Mouse (Mus musculus): ENCODE data around the gene Atg13. TPM values are rescaled to one million over a fixed set of nuclear protein-coding genes. Genes with fewer than 3 reads are reported as not detected.

The Atg13 gene
- polyA plus RNA-seq, 1 experiment: 19.4 TPM

GRCm38 (mm10) chr2:91645811-91646210 lies 64.6 kb downstream of the Atg13 start:
- Histone ChIP-seq H3K4me1 (ENCODE audit: control insufficient read depth, insufficient read depth, insufficient read length, low read length) (no peaks in the 10 kb centered on the region), H3K4me3 (ENCODE audit: insufficient read depth, low read depth, low read length) (no peak overlapping the region), H3K27ac (replicated peaks; ENCODE audit: low read depth, low read length) (no peak overlapping the region)

GRCm38 (mm10) chr2:91645354-91645753 lies 65.0 kb downstream of the Atg13 start:
- Histone ChIP-seq H3K27ac (replicated peaks; ENCODE audit: low read depth, low read length) (no peak overlapping the region), H3K4me3 (ENCODE audit: insufficient read depth, low read depth, low read length) (no peak overlapping the region), H3K4me1 (ENCODE audit: control insufficient read depth, insufficient read depth, insufficient read length, low read length) (no peaks in the 10 kb centered on the region)

- Histone ChIP-seq H3K4me3 (ENCODE audit: insufficient read depth, low read depth, low read length) (no peak overlapping the region), H3K4me1 (ENCODE audit: control insufficient read depth, insufficient read depth, insufficient read length, low read length) (no peaks in the 10 kb centered on the region), H3K27ac (replicated peaks; ENCODE audit: low read depth, low read length) (no peak overlapping the region)
Observed at GRCm38 (mm10) chr2:91644021-91644420, 66.4 kb downstream of the Atg13 start.

GRCm38 (mm10) chr2:91642825-91643415 lies 67.5 kb downstream of the Atg13 start:
- Histone ChIP-seq H3K27ac (replicated peaks; ENCODE audit: low read depth, low read length) (no peak overlapping the region), H3K4me3 (ENCODE audit: insufficient read depth, low read depth, low read length) (no peak overlapping the region), H3K4me1 (ENCODE audit: control insufficient read depth, insufficient read depth, insufficient read length, low read length) (no peaks in the 10 kb centered on the region)

GRCm38 (mm10) chr2:91638931-91639330 lies 71.4 kb downstream of the Atg13 start:
- Histone ChIP-seq H3K4me1 (ENCODE audit: control insufficient read depth, insufficient read depth, insufficient read length, low read length) (no peaks in the 10 kb centered on the region), H3K27ac (replicated peaks; ENCODE audit: low read depth, low read length) (no peak overlapping the region), H3K4me3 (ENCODE audit: insufficient read depth, low read depth, low read length) (no peak overlapping the region)

- H3K4me1 ChIP-seq (ENCODE audit: control insufficient read depth, insufficient read depth, insufficient read length, low read length): no peaks in the 10 kb centered on the region
- H3K4me3 ChIP-seq (ENCODE audit: insufficient read depth, low read depth, low read length): no peak overlapping the region
- no peak overlapping the region for H3K27ac ChIP-seq (replicated peaks; ENCODE audit: low read depth, low read length)
Observed at GRCm38 (mm10) chr2:91636727-91637338, 73.5 kb downstream of the Atg13 start.

- Histone ChIP-seq H3K27ac (replicated peaks; ENCODE audit: low read depth, low read length) (no peak within 1 kb of the TSS), H3K4me3 (ENCODE audit: insufficient read depth, low read depth, low read length) (no peak within 1 kb of the TSS), H3K4me1 (ENCODE audit: control insufficient read depth, insufficient read depth, insufficient read length, low read length) (no peaks in the 10 kb centered on the region)
Observed at GRCm38 (mm10) chr2:91636229-91636628, 74.1 kb downstream of the Atg13 start, which contains the start of gene F2. TSS of gene F2 (minus strand) at chr2:91636414.

- no peak overlapping the region for H3K4me3 ChIP-seq (ENCODE audit: insufficient read depth, low read depth, low read length)
- H3K27ac ChIP-seq (replicated peaks; ENCODE audit: low read depth, low read length): no peak overlapping the region
- no peaks in the 10 kb centered on the region for H3K4me1 ChIP-seq (ENCODE audit: control insufficient read depth, insufficient read depth, insufficient read length, low read length)
Observed at GRCm38 (mm10) chr2:91635486-91635885, 74.9 kb downstream of the Atg13 start.

GRCm38 (mm10) chr2:91634841-91635240 lies 75.5 kb downstream of the Atg13 start:
- no peak overlapping the region for H3K27ac ChIP-seq (replicated peaks; ENCODE audit: low read depth, low read length)
- H3K4me3 ChIP-seq (ENCODE audit: insufficient read depth, low read depth, low read length): no peak overlapping the region
- no peaks in the 10 kb centered on the region for H3K4me1 ChIP-seq (ENCODE audit: control insufficient read depth, insufficient read depth, insufficient read length, low read length)

GRCm38 (mm10) chr2:91633334-91633977 lies 76.9 kb downstream of the Atg13 start:
- Histone ChIP-seq H3K4me3 (ENCODE audit: insufficient read depth, low read depth, low read length) (no peak overlapping the region), H3K4me1 (ENCODE audit: control insufficient read depth, insufficient read depth, insufficient read length, low read length) (no peaks in the 10 kb centered on the region), H3K27ac (replicated peaks; ENCODE audit: low read depth, low read length) (no peak overlapping the region)

- no peak overlapping the region for H3K27ac ChIP-seq (replicated peaks; ENCODE audit: low read depth, low read length)
- no peak overlapping the region for H3K4me3 ChIP-seq (ENCODE audit: insufficient read depth, low read depth, low read length)
- H3K4me1 ChIP-seq (ENCODE audit: control insufficient read depth, insufficient read depth, insufficient read length, low read length): no peaks in the 10 kb centered on the region
Observed at GRCm38 (mm10) chr2:91632316-91632715, 78.1 kb downstream of the Atg13 start.

GRCm38 (mm10) chr2:91631826-91632225 lies 78.5 kb downstream of the Atg13 start:
- Histone ChIP-seq H3K27ac (replicated peaks; ENCODE audit: low read depth, low read length) (no peak overlapping the region), H3K4me1 (ENCODE audit: control insufficient read depth, insufficient read depth, insufficient read length, low read length) (no peaks in the 10 kb centered on the region), H3K4me3 (ENCODE audit: insufficient read depth, low read depth, low read length) (no peak overlapping the region)

- Histone ChIP-seq H3K27ac (replicated peaks; ENCODE audit: low read depth, low read length) (no peak overlapping the region), H3K4me1 (ENCODE audit: control insufficient read depth, insufficient read depth, insufficient read length, low read length) (no peaks in the 10 kb centered on the region), H3K4me3 (ENCODE audit: insufficient read depth, low read depth, low read length) (no peak overlapping the region)
Observed at GRCm38 (mm10) chr2:91630384-91630783, 80.0 kb downstream of the Atg13 start.

GRCm38 (mm10) chr2:91629682-91630081 lies 80.7 kb downstream of the Atg13 start:
- H3K4me3 ChIP-seq (ENCODE audit: insufficient read depth, low read depth, low read length): no peak overlapping the region
- H3K4me1 ChIP-seq (ENCODE audit: control insufficient read depth, insufficient read depth, insufficient read length, low read length): no peaks in the 10 kb centered on the region
- H3K27ac ChIP-seq (replicated peaks; ENCODE audit: low read depth, low read length): no peak overlapping the region

- Histone ChIP-seq H3K27ac (replicated peaks; ENCODE audit: low read depth, low read length) (no peak overlapping the region), H3K4me3 (ENCODE audit: insufficient read depth, low read depth, low read length) (no peak overlapping the region), H3K4me1 (ENCODE audit: control insufficient read depth, insufficient read depth, insufficient read length, low read length) (no peaks in the 10 kb centered on the region)
Observed at GRCm38 (mm10) chr2:91628171-91628570, 82.2 kb downstream of the Atg13 start.

GRCm38 (mm10) chr2:91627486-91627885 lies 82.9 kb downstream of the Atg13 start:
- Histone ChIP-seq H3K4me3 (ENCODE audit: insufficient read depth, low read depth, low read length) (no peak overlapping the region), H3K4me1 (ENCODE audit: control insufficient read depth, insufficient read depth, insufficient read length, low read length) (no peaks in the 10 kb centered on the region), H3K27ac (replicated peaks; ENCODE audit: low read depth, low read length) (no peak overlapping the region)
